Mouse (Mus musculus) kidney, postnatal 0 days (tissue): Measurements from ENCODE around the gene Klf8. TPM values are rescaled to one million over a fixed set of nuclear protein-coding genes. Genes with fewer than 3 reads are reported as not detected.
"Not testable (repeated sequence)": the region's sequence is repeated elsewhere in the genome, so short reads cannot be mapped to it uniquely, and the experiment has no call there.

Experiments
- ATAC-seq: fragments of 200-750 bp; cut with Nextera tagmentation; replicated peaks from 2 replicates; pipeline ENCODE4 v1.8.0; 2017; ENCODE audit warnings: low read depth, moderate number of reproducible peaks, moderate TSS enrichment, moderate library complexity; ENCODE audit not compliant: low FRiP score
- DNase-seq: peaks from one replicate; pipeline ENCODE4 v3.0.0-alpha.2; 2016; ENCODE audit warnings: low spot score
- H3K27ac ChIP-seq: fragments of 300-500 bp; sonication (generic); 2 replicates; pipeline ENCODE4 v1.5.1; 2014; ENCODE audit warnings: mild to moderate bottlenecking
- H3K27me3 ChIP-seq: fragments of 300-500 bp; sonication (generic); 2 replicates; pipeline ENCODE4 v1.6.1; 2014; ENCODE audit warnings: low read length, mixed read lengths; ENCODE audit not compliant: insufficient read depth
- H3K36me3 ChIP-seq: fragments of 300-500 bp; sonication (generic); 2 replicates; pipeline ENCODE4 v1.6.1; 2014; ENCODE audit warnings: low read length, mixed read lengths; ENCODE audit not compliant: insufficient read depth
- H3K4me1 ChIP-seq: fragments of 300-500 bp; sonication (generic); replicated peaks from 2 replicates; pipeline ENCODE4 v1.6.1; 2014; ENCODE audit warnings: antibody characterized with exemption, low read length, mixed read lengths; ENCODE audit not compliant: insufficient read depth
- H3K4me2 ChIP-seq: fragments of 300-500 bp; sonication (generic); 2 replicates; pipeline ENCODE4 v1.6.1; 2014; ENCODE audit warnings: mild to moderate bottlenecking, low read length, moderate library complexity, mixed read lengths
- H3K4me3 ChIP-seq: fragments of 300-500 bp; sonication (generic); replicated peaks from 2 replicates; pipeline ENCODE4 v1.5.1; 2014; ENCODE audit warnings: low read depth, low read length
- H3K9ac ChIP-seq: fragments of 300-500 bp; sonication (generic); 2 replicates; pipeline ENCODE4 v1.6.1; 2014; ENCODE audit warnings: low read depth, low read length
- H3K9me3 ChIP-seq: fragments of 300-500 bp; sonication (generic); replicated peaks from 2 replicates; pipeline ENCODE4 v1.6.1; 2016; ENCODE audit warnings: low read length, inconsistent platforms, mixed read lengths
- CTCF ChIP-seq: IDR thresholded peaks from 2 replicates; pipeline ENCODE4 v1.5.1; 2016; ENCODE audit warnings: antibody characterized with exemption, low read depth, mild to moderate bottlenecking, moderate library complexity
- WGBS: fragments of 180-500 bp; shearing (Covaris S2); extraction: QIAGEN DNeasy Blood & Tissue Kit; methylation state at CpG from one replicate; pipeline ENCODE4 v1.1.7; 2014; 5-methylcytosine and 5-hydroxymethylcytosine counted together
- polyA plus RNA-seq: library from polyadenylated mRNA; unstranded; fragments of >200 nt; fragmentation: Nextera tagmentation; extraction: Ambion mirVana; gene quantifications from 2 replicates; pipeline ENCODE4 v1.2.1, GENCODE M21; 2015

Klf8 gene
- polyA plus RNA-seq, 1 experiment from 2014 or later = 0.30 TPM

DNA sequence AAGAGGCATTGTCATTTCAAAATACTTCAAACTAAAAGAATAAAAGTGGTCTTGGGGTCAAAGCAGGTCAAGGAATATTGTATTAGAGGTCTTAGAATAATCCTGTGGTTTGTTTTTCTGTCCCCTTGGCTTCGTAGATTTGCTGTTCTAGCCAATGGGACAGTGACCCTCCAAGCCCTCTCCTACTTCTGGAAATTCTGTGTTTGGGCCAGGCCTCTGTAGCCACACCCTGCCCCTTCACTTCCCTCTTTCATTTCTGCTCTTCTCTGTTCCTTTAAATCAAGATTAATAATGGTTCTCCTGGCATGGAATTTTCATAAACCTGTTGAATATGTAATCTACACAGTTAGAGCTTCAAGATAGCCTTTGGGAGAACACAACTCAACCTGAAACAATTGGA lies 17.0 kb downstream of the Klf8 start:
- 56% methylated on average over 1 of the region's 1 CpGs for WGBS
- no peak overlapping the region for H3K27ac ChIP-seq
- H3K4me1 ChIP-seq = no peaks in the 10 kb centered on the region
- H3K4me2 ChIP-seq = no peak overlapping the region
- H3K9me3 ChIP-seq = no peaks in the 10 kb centered on the region
- H3K4me3 ChIP-seq = no peak overlapping the region
- ATAC-seq = no peak
- no peak for DNase-seq
- no peak overlapping the region for H3K9ac ChIP-seq
- TF ChIP-seq CTCF = no peak
- H3K27me3 ChIP-seq = no peaks in the 10 kb centered on the region
- H3K36me3 ChIP-seq = no peaks in the 10 kb centered on the region

- Histone ChIP-seq H3K27me3 (no peaks in the 10 kb centered on the region), H3K36me3 (no peaks in the 10 kb centered on the region), H3K27ac (no peak overlapping the region), H3K9me3 (no peaks in the 10 kb centered on the region), H3K9ac (no peak overlapping the region), H3K4me2 (no peak overlapping the region), H3K4me1 (no peaks in the 10 kb centered on the region), H3K4me3 (no peak overlapping the region)
- ATAC-seq (no peak), DNase-seq (no peak)
- TF ChIP-seq CTCF = no peak
- WGBS = 72% methylated on average over 2 of the region's 2 CpGs
These were observed 18.2 kb downstream of the Klf8 start for GRCm38 (mm10) chrX:153255504-153255903.

DNA sequence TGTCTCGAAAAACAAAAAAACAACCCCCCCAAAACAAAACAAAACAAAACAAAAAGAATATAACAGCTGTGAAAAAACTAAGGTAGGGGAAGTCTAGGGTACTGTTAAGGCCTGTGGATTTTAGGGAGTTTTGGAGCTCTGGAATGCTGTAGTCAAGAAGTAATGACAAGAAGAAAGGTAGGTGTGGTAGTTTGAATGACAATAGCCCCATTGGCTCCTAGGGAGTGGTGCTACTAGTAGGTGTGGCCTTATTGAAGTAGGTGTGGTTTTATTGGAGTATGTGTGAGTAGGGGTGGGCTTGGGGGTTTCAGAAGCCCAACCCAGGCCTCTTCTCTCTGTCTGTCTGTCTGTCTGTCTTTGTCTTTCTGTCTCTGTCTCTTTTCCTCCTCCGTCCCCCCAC lies 44.9 kb downstream of the Klf8 start:
- WGBS = 60% methylated on average over 2 of the region's 2 CpGs
- Histone ChIP-seq H3K4me3 (no peak overlapping the region), H3K4me2 (no peak overlapping the region), H3K27ac (no peak overlapping the region), H3K27me3 (no peaks in the 10 kb centered on the region), H3K9ac (no peak overlapping the region), H3K9me3 (no peaks in the 10 kb centered on the region), H3K36me3 (no peaks in the 10 kb centered on the region), H3K4me1 (no peaks in the 10 kb centered on the region)
- TF ChIP-seq CTCF = no peak
- ATAC-seq = no peak
- DNase-seq = no peak

DNA sequence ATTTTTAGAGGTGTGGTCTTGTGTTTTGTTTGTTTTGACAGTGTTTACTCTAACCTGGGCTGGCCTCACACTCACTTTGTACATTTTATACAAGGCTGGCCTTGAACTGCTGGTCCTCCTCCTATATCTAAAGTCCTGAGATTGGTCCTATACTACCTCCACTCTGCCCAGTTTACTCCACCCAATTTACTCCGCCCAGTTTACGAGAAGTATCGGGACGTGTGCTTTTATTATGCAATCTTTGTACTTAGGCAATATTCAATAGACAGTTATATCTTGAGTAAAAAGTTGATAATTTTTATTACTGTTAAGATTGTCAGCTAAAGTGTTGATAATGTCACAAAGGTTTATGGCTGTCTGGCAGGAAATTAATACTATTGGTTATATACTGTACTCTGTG lies 74.1 kb downstream of the Klf8 start:
- Histone ChIP-seq H3K4me3 (no peak overlapping the region), H3K27ac (no peak overlapping the region), H3K4me1 (no peaks in the 10 kb centered on the region), H3K4me2 (no peak overlapping the region), H3K9me3 (no peaks in the 10 kb centered on the region), H3K27me3 (no peaks in the 10 kb centered on the region), H3K9ac (no peak overlapping the region), H3K36me3 (no peaks in the 10 kb centered on the region)
- ATAC-seq = no peak
- no peak for TF ChIP-seq CTCF
- 93% methylated on average over 4 of the region's 4 CpGs for WGBS
- no peak for DNase-seq

DNA sequence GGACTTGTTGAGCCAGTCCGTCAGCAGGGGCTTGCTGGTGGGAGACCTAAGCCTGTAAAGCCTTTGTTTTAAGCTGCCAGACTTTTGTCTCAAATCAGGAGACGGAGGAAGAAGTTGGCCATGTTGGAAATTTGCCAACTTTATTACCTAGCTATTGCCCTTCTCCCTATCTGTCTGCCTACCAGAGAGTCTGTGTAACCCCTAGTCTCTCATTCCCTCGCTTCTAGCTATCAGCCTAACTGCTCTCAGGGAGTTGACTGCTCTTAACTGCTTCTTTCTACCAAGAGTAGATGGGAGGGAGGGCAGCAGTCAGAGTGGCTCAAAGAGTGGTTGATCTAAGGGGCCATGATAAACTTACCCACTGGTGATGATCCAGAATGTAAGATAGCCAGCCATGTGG lies 85.8 kb downstream of the Klf8 start:
- Histone ChIP-seq H3K9ac (no peak overlapping the region), H3K4me1 (no peaks in the 10 kb centered on the region), H3K4me3 (no peak overlapping the region), H3K4me2 (no peak overlapping the region), H3K27me3 (no peaks in the 10 kb centered on the region), H3K36me3 (no peaks in the 10 kb centered on the region), H3K9me3 (no peaks in the 10 kb centered on the region), H3K27ac (no peak overlapping the region)
- no peak for ATAC-seq
- WGBS = 59% methylated on average over 3 of the region's 3 CpGs
- no peak for TF ChIP-seq CTCF
- DNase-seq = no peak

GRCm38 (mm10) chrX:153334140-153334539 lies 96.9 kb downstream of the Klf8 start:
- H3K4me3 ChIP-seq, H3K4me1 ChIP-seq, H3K36me3 ChIP-seq, H3K9me3 ChIP-seq, H3K27me3 ChIP-seq, ATAC-seq, H3K4me2 ChIP-seq, H3K27ac ChIP-seq, H3K9ac ChIP-seq, DNase-seq: not testable (repeated sequence)
- 74% methylated on average over 3 of the region's 3 CpGs for WGBS

- Histone ChIP-seq H3K36me3 (no peaks in the 10 kb centered on the region), H3K27me3 (no peaks in the 10 kb centered on the region), H3K4me1 (no peaks in the 10 kb centered on the region), H3K27ac (no peak overlapping the region), H3K4me2 (peak overlapping the region; percentile 68), H3K4me3 (peak overlapping the region; percentile 45), H3K9ac (0 out of 2 replicates have a peak overlapping the region, but pooled peaks have one; percentile 40), H3K9me3 (no peaks in the 10 kb centered on the region)
- ATAC-seq = peak; percentile 71
- peak; percentile 45 for DNase-seq
- 25% methylated on average over 43 of the region's 43 CpGs for WGBS
- peak; percentile 44 for TF ChIP-seq CTCF
These were observed 122.3 kb downstream of the Klf8 start for GRCm38 (mm10) chrX:153359331-153360215.
